Mouse (Mus musculus): ENCODE results near the gene Tcte2.

DNA sequence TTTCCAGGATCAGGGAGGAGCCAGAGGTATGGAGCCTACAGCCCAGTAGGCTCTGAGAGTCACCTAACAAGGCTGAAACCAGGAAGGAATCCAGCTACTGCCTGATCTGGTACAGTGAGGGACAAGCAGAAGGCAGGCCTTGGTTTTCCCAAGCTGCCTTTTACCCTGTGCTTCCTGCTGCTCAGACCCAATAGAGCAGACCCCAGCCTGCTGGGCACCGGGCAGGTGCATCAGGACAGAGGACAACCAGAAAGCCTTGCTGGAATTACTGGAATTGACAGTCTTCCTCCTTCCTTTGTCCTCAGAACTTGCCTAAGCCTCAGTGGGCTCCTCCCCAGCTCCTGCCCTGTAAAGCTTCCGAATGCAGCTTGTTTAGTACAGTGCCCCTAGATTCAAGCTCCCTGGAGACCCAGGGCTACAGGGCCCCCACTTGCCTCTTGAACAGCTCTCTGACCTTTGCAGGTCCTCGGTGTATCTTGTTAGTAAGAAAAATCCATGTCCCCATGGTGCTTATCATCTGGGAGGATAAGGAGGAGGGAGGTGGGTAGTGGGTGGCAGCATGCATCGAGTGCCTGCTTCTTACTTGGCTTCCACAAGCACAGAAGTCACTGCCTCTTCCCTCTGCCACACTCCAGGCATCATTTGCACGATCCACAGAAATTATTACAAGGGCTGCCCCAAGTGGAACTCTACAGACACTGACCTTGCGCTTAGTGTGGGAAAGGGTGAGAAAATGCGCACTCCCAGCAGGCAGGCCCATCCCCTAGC is 18.5 kb downstream of the Tcte2 start:
- no peak for TF ChIP-seq CTCF (IDR thresholded peaks at IDR 0.05; ENCODE audit: low read depth, low read length)
- no peak for TF ChIP-seq GATA1 (IDR thresholded peaks at IDR 0.05; ENCODE audit: borderline replicate concordance, low read length)
- no peak for TF ChIP-seq TAL1 (conservative IDR thresholded peaks at IDR 0.05; ENCODE audit: low read depth, low read length)
- TF ChIP-seq POLR2AphosphoS5 (IDR thresholded peaks at IDR 0.05; ENCODE audit: insufficient replicate concordance, low read depth, low read length) = no peak
- no peak for TF ChIP-seq GATA2 (IDR thresholded peaks at IDR 0.05; ENCODE audit: borderline replicate concordance, low read depth, low read length)

Data from G1E (cell line).